Mouse (Mus musculus) limb, embryonic 11.5 days (tissue): Measurements from ENCODE around the gene Lhx5. TPM values are rescaled to one million over a fixed set of nuclear protein-coding genes. Genes with fewer than 3 reads are reported as not detected.

Source experiments
- ATAC-seq: fragments of 200-750 bp; cut with Nextera tagmentation; 2 replicates; pipeline ENCODE4 v1.8.0; 2017; ENCODE audit warnings: low read depth; ENCODE audit not compliant: insufficient number of reproducible peaks, low FRiP score, low TSS enrichment
- DNase-seq: peaks from one replicate; pipeline ENCODE4 v3.0.0-alpha.2; 2015; ENCODE audit warnings: low spot score
- H3K27ac ChIP-seq: fragments of 300-500 bp; sonication (generic); replicated peaks from 2 replicates; pipeline ENCODE4 v1.5.1; 2014; ENCODE audit warnings: low read depth, mild to moderate bottlenecking, low read length
- H3K27me3 ChIP-seq: fragments of 300-500 bp; sonication (generic); 2 replicates; pipeline ENCODE4 v1.6.1; 2014; ENCODE audit warnings: mild to moderate bottlenecking, low read length, mixed read lengths; ENCODE audit not compliant: control insufficient read depth, insufficient read depth
- H3K36me3 ChIP-seq: fragments of 300-500 bp; sonication (generic); 2 replicates; pipeline ENCODE4 v1.6.1; 2014; ENCODE audit warnings: mild to moderate bottlenecking, low read length, moderate library complexity, mixed read lengths; ENCODE audit not compliant: control insufficient read depth, insufficient read depth
- H3K4me1 ChIP-seq: fragments of 300-500 bp; sonication (generic); 2 replicates; pipeline ENCODE4 v1.6.1; 2014; ENCODE audit warnings: low read length, mixed read lengths; ENCODE audit not compliant: control insufficient read depth, insufficient read depth
- H3K4me2 ChIP-seq: fragments of 300-500 bp; sonication (generic); 2 replicates; pipeline ENCODE4 v1.6.1; 2014; ENCODE audit warnings: low read depth, mild to moderate bottlenecking, moderate library complexity; ENCODE audit not compliant: severe bottlenecking
- H3K4me3 ChIP-seq: fragments of 300-500 bp; sonication (generic); 2 replicates; pipeline ENCODE4 v1.5.1; 2014; ENCODE audit warnings: low read depth, low read length
- H3K9ac ChIP-seq: fragments of 300-500 bp; sonication (generic); 2 replicates; pipeline ENCODE4 v1.6.1; 2014; ENCODE audit warnings: mild to moderate bottlenecking, low read length
- H3K9me3 ChIP-seq: fragments of 300-500 bp; sonication (generic); 2 replicates; pipeline ENCODE4 v1.6.1; 2016; ENCODE audit warnings: low read length; ENCODE audit not compliant: control insufficient read depth
- WGBS: fragments of 180-500 bp; shearing (Covaris S2); extraction: QIAGEN DNeasy Blood & Tissue Kit; methylation state at CpG from one replicate; pipeline ENCODE4 v1.1.7; 2014; 5-methylcytosine and 5-hydroxymethylcytosine counted together
- polyA plus RNA-seq: library from polyadenylated mRNA; unstranded; fragments of >200 nt; fragmentation: Nextera tagmentation; extraction: Ambion mirVana; gene quantifications from 2 replicates; pipeline ENCODE4 v1.2.1, GENCODE M21; 2014

The Lhx5 gene
- polyA plus RNA-seq, 1 experiment from 2014 or later: not detected

DNA sequence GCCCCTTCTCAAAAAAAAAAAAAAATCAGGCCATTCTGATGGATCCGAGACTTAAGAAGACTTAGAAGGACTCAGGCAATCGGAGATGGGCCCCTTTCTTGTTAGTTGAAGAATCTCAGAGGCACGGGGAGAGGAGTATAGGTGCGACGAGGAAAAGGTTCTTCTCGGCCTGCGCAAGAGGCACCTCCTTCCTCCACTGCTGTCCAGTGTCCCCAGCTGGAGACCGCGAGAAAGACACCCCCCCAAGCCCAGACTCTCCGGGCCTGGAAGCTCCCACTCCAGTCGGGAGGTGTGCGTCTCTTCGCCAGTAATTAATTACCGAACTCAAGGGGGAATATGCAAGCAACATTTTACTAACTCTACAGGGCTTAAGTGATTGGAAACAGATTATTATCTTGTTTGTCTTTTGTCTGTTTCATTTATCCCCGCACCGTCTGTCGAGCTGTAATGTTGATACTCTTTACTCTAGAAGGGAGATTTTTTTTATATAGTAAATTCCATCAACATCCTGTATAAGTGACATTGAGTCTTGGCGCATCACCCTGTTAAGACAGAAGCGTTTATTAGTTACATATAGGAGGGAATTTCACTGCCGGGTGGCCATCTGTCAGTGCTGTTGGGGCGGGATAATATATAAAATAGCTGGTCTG, 3.2 kb upstream of the Lhx5 start:
- H3K4me2 ChIP-seq: no peak overlapping the region
- H3K4me3 ChIP-seq: no peak overlapping the region
- H3K9ac ChIP-seq: no peak overlapping the region
- WGBS: 2% methylated on average over 21 of the region's 21 CpGs
- H3K36me3 ChIP-seq: no peaks in the 10 kb centered on the region
- no peaks in the 10 kb centered on the region for H3K4me1 ChIP-seq
- H3K9me3 ChIP-seq: no peaks in the 10 kb centered on the region
- H3K27ac ChIP-seq: no peak overlapping the region
- ATAC-seq (no peak), DNase-seq (peak; percentile 26)
- H3K27me3 ChIP-seq: peaks cover 83% of the 10 kb centered on the region

DNA sequence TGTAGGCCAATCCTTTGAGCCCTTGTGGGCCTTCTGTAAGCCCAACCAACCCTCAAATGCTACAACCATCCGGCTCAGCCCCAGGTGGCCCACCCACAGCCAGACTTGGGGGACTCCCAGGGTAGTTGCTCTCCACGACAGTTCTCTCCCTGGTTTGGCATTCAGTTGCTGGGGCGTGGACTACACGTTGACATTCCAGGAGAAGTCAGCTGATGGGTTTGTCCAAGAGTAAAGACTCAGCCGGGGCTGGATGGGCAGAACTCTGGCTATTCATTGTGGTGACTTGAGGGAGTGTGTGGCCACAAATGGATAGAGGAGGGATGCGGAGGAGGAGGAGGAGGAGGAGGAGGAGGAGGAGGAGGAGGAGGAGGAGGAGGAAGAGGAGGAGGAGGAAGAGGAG, 2.5 kb upstream of the Lhx5 start:
- Histone ChIP-seq H3K4me1 (no peaks in the 10 kb centered on the region), H3K27me3 (peaks cover 87% of the 10 kb centered on the region), H3K4me2 (no peak overlapping the region), H3K4me3 (no peak overlapping the region), H3K27ac (no peak overlapping the region), H3K9ac (no peak overlapping the region), H3K9me3 (no peaks in the 10 kb centered on the region), H3K36me3 (no peaks in the 10 kb centered on the region)
- 1% methylated on average over 5 of the region's 6 CpGs for WGBS
- peak; percentile 29 for DNase-seq
- no peak for ATAC-seq

DNA sequence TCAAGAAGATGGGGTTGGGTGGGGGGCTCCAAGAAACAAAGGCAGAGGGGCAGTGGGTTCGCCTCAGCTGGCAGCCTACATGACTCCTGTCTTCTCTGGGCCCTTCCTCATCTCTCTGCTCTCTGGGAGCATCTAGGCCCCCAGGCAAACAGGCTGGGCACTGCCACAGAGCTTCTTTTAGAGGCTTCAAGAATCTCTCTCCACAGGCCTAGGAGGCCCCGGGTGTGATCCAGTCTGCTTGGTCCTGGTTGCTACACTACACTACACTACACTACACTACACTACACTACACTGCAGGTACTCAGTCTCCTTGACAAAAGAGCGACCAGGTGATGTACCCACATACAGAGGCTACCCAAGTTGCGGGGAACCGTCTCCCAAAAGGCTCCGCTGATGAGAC, 1.8 kb upstream of the Lhx5 start:
- WGBS: 4% methylated on average over 6 of the region's 6 CpGs
- Histone ChIP-seq H3K27me3 (peaks cover 88% of the 10 kb centered on the region), H3K9me3 (no peaks in the 10 kb centered on the region), H3K4me1 (no peaks in the 10 kb centered on the region), H3K4me2 (no peak overlapping the region), H3K36me3 (no peaks in the 10 kb centered on the region), H3K9ac (no peak overlapping the region), H3K4me3 (no peak overlapping the region), H3K27ac (no peak overlapping the region)
- ATAC-seq: no peak
- no peak for DNase-seq

DNA sequence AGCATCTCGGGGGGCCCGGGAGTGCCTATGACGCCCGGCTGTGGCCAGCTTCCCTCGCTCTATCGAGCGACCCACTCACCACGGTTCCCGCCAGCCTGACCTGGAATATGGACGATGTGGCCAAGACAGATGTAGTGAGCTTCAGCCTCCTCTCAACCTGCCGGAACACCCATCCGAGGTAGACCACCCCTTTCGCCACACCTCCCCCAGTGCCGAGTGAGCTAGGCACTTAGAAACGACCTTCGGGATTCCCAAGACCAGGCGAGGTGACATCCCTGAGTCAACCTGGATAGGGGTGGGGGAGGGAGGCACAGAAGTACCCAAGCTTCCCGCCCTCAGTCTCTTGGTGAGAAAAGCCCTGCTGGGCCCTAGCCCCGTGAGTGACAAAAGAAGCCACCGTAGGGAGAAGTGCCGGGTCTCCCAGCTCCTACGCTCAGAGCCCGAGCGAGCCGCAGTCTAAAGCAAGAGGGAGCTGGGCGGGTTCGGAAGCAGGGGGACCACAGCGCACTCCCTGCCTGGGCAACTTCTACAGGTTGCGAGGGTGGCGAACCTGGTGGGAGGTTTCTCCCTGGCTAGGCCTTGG, 407 bp upstream of the Lhx5 start:
- H3K36me3 ChIP-seq: no peaks in the 10 kb centered on the region
- WGBS: under 1% methylated on average over 30 of the region's 30 CpGs
- no peak overlapping the region for H3K4me2 ChIP-seq
- no peak overlapping the region for H3K9ac ChIP-seq
- DNase-seq (peak; percentile 56), ATAC-seq (no peak)
- H3K4me1 ChIP-seq: peaks cover 2% of the 10 kb centered on the region; the same call in 1 of the 2 replicates
- H3K27ac ChIP-seq: no peak overlapping the region
- H3K27me3 ChIP-seq: peaks cover 92% of the 10 kb centered on the region
- H3K4me3 ChIP-seq: no peak overlapping the region
- no peaks in the 10 kb centered on the region for H3K9me3 ChIP-seq

DNA sequence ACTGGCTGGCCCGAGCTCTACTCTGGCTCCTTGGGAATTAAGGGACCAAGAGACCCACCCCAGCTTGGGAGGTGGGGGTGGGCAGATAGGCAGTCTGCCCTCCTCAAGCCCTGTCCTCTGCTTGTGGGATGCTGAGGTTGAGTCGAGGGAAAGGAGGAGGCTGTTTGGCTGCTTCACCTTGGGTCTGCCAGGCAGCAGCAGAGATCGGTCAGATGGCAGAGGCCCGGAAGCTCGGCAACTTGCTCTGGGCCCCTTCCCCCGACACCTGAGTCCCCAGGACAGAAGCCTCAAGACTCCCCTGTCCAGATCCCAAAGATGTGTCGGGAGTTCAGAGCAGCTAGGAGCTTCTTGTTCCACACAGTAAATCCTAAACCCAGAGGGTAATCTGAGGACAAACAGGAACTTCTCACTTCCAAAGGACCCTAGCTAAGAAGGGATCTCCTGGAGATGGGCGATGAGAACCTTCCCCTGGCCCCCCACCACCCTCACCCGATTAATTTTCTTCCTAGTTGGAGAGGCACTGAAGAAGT, 1.1 kb downstream of the Lhx5 start:
- under 1% methylated on average over 9 of the region's 9 CpGs for WGBS
- Histone ChIP-seq H3K4me3 (no peak overlapping the region), H3K4me2 (no peak overlapping the region), H3K27me3 (peaks cover 91% of the 10 kb centered on the region), H3K36me3 (no peaks in the 10 kb centered on the region), H3K4me1 (peaks cover 5% of the 10 kb centered on the region; the same call in 1 of the 2 replicates), H3K9ac (no peak overlapping the region), H3K27ac (no peak overlapping the region), H3K9me3 (no peaks in the 10 kb centered on the region)
- DNase-seq (no peak), ATAC-seq (no peak)

DNA sequence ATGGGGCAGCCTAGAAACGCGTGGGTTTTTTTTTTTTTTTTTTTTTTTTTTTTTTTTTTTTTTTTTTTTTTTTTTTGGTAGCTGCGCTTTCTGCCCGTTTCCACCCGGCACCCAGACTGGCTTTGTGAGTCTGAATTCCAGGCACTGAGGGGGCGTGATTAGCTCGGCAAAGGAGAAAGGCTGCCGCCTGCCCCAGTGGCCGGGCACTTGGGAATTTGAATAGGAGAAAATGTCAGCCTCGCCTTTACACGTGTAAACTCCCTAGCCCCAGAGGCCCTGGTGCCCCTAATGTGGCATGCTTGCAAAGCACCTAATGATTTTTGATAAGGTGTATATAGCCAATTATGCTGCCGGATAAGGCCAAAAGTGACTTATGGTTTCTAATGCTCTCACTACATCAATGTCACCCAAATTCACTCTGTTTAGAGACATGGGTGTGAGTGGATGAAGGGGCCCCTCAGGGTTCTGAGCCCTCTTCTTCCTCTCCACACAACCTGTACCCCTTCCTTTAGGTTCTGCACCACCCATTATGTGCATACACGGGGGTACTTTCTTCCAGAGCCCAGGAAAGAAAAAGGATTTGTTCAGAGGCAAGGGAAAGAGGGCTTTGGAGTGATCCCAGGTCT, 1.7 kb downstream of the Lhx5 start:
- Histone ChIP-seq H3K4me2 (no peak overlapping the region), H3K4me3 (no peak overlapping the region), H3K27ac (no peak overlapping the region), H3K36me3 (no peaks in the 10 kb centered on the region), H3K27me3 (peaks cover 95% of the 10 kb centered on the region), H3K4me1 (peaks cover 8% of the 10 kb centered on the region), H3K9me3 (no peaks in the 10 kb centered on the region), H3K9ac (no peak overlapping the region)
- DNase-seq (peak; percentile 44), ATAC-seq (no peak)
- WGBS: 1% methylated on average over 13 of the region's 13 CpGs

DNA sequence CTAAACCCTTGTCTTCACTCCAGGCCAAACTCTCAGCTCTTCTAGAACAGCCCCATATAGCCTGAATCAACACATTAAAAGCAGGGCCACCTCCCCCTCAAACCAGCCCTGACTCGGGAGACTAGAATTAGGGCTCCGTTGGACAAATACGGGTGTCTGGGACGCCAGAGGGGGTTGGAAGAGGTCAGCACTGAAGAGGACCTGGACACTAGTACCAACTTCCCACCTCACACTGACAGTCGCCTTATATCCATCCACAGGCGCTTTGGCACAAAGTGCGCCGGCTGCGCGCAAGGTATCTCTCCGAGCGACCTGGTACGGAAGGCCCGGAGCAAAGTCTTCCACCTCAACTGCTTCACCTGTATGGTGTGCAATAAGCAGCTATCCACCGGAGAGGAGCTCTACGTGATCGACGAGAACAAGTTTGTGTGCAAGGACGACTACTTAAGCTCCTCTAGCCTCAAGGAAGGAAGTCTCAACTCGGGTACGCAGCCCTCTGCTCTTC, 2.8 kb downstream of the Lhx5 start:
- Histone ChIP-seq H3K36me3 (no peaks in the 10 kb centered on the region), H3K9ac (no peak overlapping the region), H3K4me3 (no peak overlapping the region), H3K27me3 (peaks cover 97% of the 10 kb centered on the region), H3K27ac (no peak overlapping the region), H3K4me1 (peaks cover 8% of the 10 kb centered on the region), H3K4me2 (no peak overlapping the region), H3K9me3 (no peaks in the 10 kb centered on the region)
- 1% methylated on average over 21 of the region's 21 CpGs for WGBS
- ATAC-seq: no peak
- peak; percentile 33 for DNase-seq

DNA sequence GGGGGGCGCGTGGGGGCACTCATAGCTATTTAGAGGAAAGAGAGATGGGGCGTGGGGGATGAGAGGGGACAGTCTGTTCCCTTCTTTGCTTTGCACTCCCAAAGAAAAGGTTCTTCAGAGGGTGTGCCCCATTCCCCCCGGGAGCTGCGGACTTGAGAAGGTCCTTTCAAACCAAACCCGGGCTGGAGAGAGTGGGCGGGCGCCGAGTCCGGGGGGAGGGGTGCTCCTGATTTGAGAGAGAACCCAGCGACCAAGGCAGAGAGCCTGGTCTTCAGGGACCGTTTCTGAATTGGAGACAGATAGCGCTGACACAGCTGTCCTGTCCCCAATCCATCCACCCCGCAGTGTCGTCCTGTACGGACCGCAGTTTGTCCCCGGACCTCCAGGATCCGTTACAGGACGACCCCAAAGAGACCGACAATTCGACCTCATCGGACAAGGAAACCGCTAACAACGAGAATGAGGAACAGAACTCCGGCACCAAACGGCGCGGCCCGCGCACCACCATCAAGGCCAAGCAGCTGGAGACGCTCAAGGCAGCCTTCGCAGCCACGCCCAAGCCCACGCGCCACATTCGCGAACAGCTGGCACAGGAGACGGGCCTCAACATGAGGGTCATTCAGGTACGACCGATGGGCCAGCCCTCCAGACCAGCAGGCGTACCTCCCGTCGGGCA, 3.6 kb downstream of the Lhx5 start:
- under 1% methylated on average over 44 of the region's 44 CpGs for WGBS
- no peak overlapping the region for H3K4me3 ChIP-seq
- no peak overlapping the region for H3K9ac ChIP-seq

More for the DNA sequence above, 3.6 kb downstream of the Lhx5 start:
- H3K4me2 ChIP-seq: no peak overlapping the region
- H3K9me3 ChIP-seq: no peaks in the 10 kb centered on the region
- H3K27me3 ChIP-seq: peaks cover 97% of the 10 kb centered on the region
- H3K27ac ChIP-seq: no peak overlapping the region
- DNase-seq (peak; percentile 61), ATAC-seq (no peak)
- peaks cover 13% of the 10 kb centered on the region for H3K4me1 ChIP-seq
- H3K36me3 ChIP-seq: no peaks in the 10 kb centered on the region
